Mouse (Mus musculus) hindbrain, embryonic 10.5 days (tissue): ENCODE results near the gene Bnip3. TPM values are rescaled to one million over a fixed set of nuclear protein-coding genes. Genes with fewer than 3 reads are reported as not detected.
A peak's percentile ranks its signal among the peaks of the same experiment; 100 is the strongest.

Experiments used
- DNase-seq: peaks from one replicate; pipeline ENCODE4 v3.0.0-alpha.2; 2017; ENCODE audit warnings: low spot score
- H3K27ac ChIP-seq: fragments of 300-500 bp; sonication (generic); 2 replicates; pipeline ENCODE4 v1.5.1; 2016; ENCODE audit warnings: mild to moderate bottlenecking, moderate library complexity
- H3K27me3 ChIP-seq: fragments of 300-500 bp; sonication (generic); 2 replicates; pipeline ENCODE4 v1.6.1; 2016; ENCODE audit warnings: mild to moderate bottlenecking; ENCODE audit not compliant: poor library complexity, insufficient read depth, severe bottlenecking
- H3K36me3 ChIP-seq: fragments of 300-500 bp; sonication (generic); 2 replicates; pipeline ENCODE4 v1.6.1; 2016; ENCODE audit warnings: mild to moderate bottlenecking, moderate library complexity
- H3K4me1 ChIP-seq: fragments of 300-500 bp; sonication (generic); replicated peaks from 2 replicates; pipeline ENCODE4 v1.6.1; 2016; ENCODE audit warnings: mild to moderate bottlenecking
- H3K4me3 ChIP-seq: fragments of 300-500 bp; sonication (generic); 2 replicates; pipeline ENCODE4 v1.5.1; 2016; ENCODE audit warnings: mild to moderate bottlenecking, moderate library complexity
- H3K9me3 ChIP-seq: fragments of 300-500 bp; sonication (generic); 2 replicates; pipeline ENCODE4 v1.6.1; 2016; ENCODE audit warnings: mild to moderate bottlenecking, moderate library complexity
- WGBS: fragments of 180-500 bp; shearing (Covaris S2); methylation state at CpG from one replicate; pipeline ENCODE4 v1.1.7; 2016; 5-methylcytosine and 5-hydroxymethylcytosine counted together
- polyA plus RNA-seq: library from polyadenylated mRNA; unstranded; fragments of >200 nt; fragmentation: Nextera tagmentation; extraction: Ambion mirVana; gene quantifications from 2 replicates; pipeline ENCODE4 v1.2.1, GENCODE M21; 2016

Bnip3 gene
- polyA plus RNA-seq, result 101 and 145 TPM in 2 replicates

GRCm38 (mm10) chr7:138909277-138910192 lies at the start of gene Bnip3:
Bnip3 (minus strand) TSS chr7:138909519.
- peak; percentile 95 for DNase-seq
- peak within 1 kb of the TSS; percentile 95 for H3K27ac ChIP-seq
- under 1% methylated on average over 66 of the region's 66 CpGs for WGBS
- H3K9me3 ChIP-seq, result no peaks in the 10 kb centered on the region
- H3K4me3 ChIP-seq, result peak within 1 kb of the TSS; percentile 78
- peaks cover 46% of the 10 kb centered on the region for H3K4me1 ChIP-seq
- H3K27me3 ChIP-seq, result peaks cover 15% of the 10 kb centered on the region
- peaks cover 3% of the 10 kb centered on the region for H3K36me3 ChIP-seq

- 0 out of 2 replicates have a peak, but pooled peaks cover 4% of the 10 kb centered on the region for H3K4me1 ChIP-seq
- H3K36me3 ChIP-seq, result no peaks in the 10 kb centered on the region
- H3K27me3 ChIP-seq, result no peaks in the 10 kb centered on the region
- DNase-seq, result no peak
- H3K9me3 ChIP-seq, result no peaks in the 10 kb centered on the region
- no peak overlapping the region for H3K4me3 ChIP-seq
- H3K27ac ChIP-seq, result no peak overlapping the region
- WGBS, result 86% methylated on average over 6 of the region's 6 CpGs
Observed at GRCm38 (mm10) chr7:138957106-138957505, 47.8 kb upstream of the Bnip3 start.

- Histone ChIP-seq H3K9me3 (no peaks in the 10 kb centered on the region), H3K27me3 (no peaks in the 10 kb centered on the region), H3K27ac (no peak overlapping the region), H3K36me3 (no peaks in the 10 kb centered on the region), H3K4me1 (no peaks in the 10 kb centered on the region), H3K4me3 (no peak overlapping the region)
- 84% methylated on average over 7 of the region's 7 CpGs for WGBS
- DNase-seq, result no peak
Observed at GRCm38 (mm10) chr7:138955787-138956186, 46.5 kb upstream of the Bnip3 start.

GRCm38 (mm10) chr7:138948309-138948708 lies 39.0 kb upstream of the Bnip3 start:
- no peak overlapping the region for H3K4me3 ChIP-seq
- H3K4me1 ChIP-seq, result no peaks in the 10 kb centered on the region
- 55% methylated on average over 8 of the region's 8 CpGs for WGBS
- H3K9me3 ChIP-seq, result no peaks in the 10 kb centered on the region
- no peaks in the 10 kb centered on the region for H3K36me3 ChIP-seq
- no peak overlapping the region for H3K27ac ChIP-seq
- DNase-seq, result no peak
- H3K27me3 ChIP-seq, result peaks cover 20% of the 10 kb centered on the region

GRCm38 (mm10) chr7:138947741-138948140 lies 38.4 kb upstream of the Bnip3 start:
- Histone ChIP-seq H3K27ac (no peak overlapping the region), H3K27me3 (peaks cover 26% of the 10 kb centered on the region), H3K36me3 (no peaks in the 10 kb centered on the region), H3K9me3 (no peaks in the 10 kb centered on the region), H3K4me3 (no peak overlapping the region), H3K4me1 (no peaks in the 10 kb centered on the region)
- no peak for DNase-seq
- 88% methylated on average over 8 of the region's 8 CpGs for WGBS

GRCm38 (mm10) chr7:138945668-138946067 lies 36.3 kb upstream of the Bnip3 start:
- peaks cover 7% of the 10 kb centered on the region for H3K4me1 ChIP-seq
- no peak overlapping the region for H3K27ac ChIP-seq
- no peak overlapping the region for H3K4me3 ChIP-seq
- H3K9me3 ChIP-seq, result no peaks in the 10 kb centered on the region
- 58% methylated on average over 3 of the region's 3 CpGs for WGBS
- H3K36me3 ChIP-seq, result no peaks in the 10 kb centered on the region
- H3K27me3 ChIP-seq, result peaks cover 47% of the 10 kb centered on the region
- DNase-seq, result no peak

GRCm38 (mm10) chr7:138942301-138942700 lies 33.0 kb upstream of the Bnip3 start:
- WGBS, result 83% methylated on average over 1 of the region's 1 CpGs
- H3K27me3 ChIP-seq, result peaks cover 77% of the 10 kb centered on the region

GRCm38 (mm10) chr7:138941571-138941970 lies 32.3 kb upstream of the Bnip3 start:
- Histone ChIP-seq H3K27ac (no peak overlapping the region), H3K4me3 (peak overlapping the region; percentile 59), H3K36me3 (no peaks in the 10 kb centered on the region), H3K4me1 (peaks cover 13% of the 10 kb centered on the region), H3K9me3 (no peaks in the 10 kb centered on the region), H3K27me3 (peaks cover 77% of the 10 kb centered on the region)
- no peak for DNase-seq
- WGBS, result 25% methylated on average over 5 of the region's 5 CpGs

More at GRCm38 (mm10) chr7:138942301-138942700, 33.0 kb upstream of the Bnip3 start:
- no peak for DNase-seq
- H3K4me3 ChIP-seq, result no peak overlapping the region
- H3K27ac ChIP-seq, result no peak overlapping the region
- no peaks in the 10 kb centered on the region for H3K36me3 ChIP-seq
- H3K9me3 ChIP-seq, result no peaks in the 10 kb centered on the region
- H3K4me1 ChIP-seq, result peaks cover 13% of the 10 kb centered on the region

- H3K4me3 ChIP-seq, result peak within 1 kb of the TSS; percentile 59
- H3K27ac ChIP-seq, result 0 out of 2 replicates have a peak within 1 kb of the TSS, but pooled peaks have one; percentile 29
- DNase-seq, result peak; percentile 42
- under 1% methylated on average over 78 of the region's 78 CpGs for WGBS
- H3K27me3 ChIP-seq, result peaks cover 80% of the 10 kb centered on the region
- 0 out of 2 replicates have a peak, but pooled peaks cover 2% of the 10 kb centered on the region for H3K9me3 ChIP-seq
- no peaks in the 10 kb centered on the region for H3K36me3 ChIP-seq
- H3K4me1 ChIP-seq, result peaks cover 13% of the 10 kb centered on the region
Observed at GRCm38 (mm10) chr7:138940612-138941461, 31.5 kb upstream of the Bnip3 start, which contains the start of gene Jakmip3. Jakmip3 (plus strand) TSS chr7:138940730.

- Histone ChIP-seq H3K9me3 (0 out of 2 replicates have a peak, but pooled peaks cover 2% of the 10 kb centered on the region), H3K4me1 (peaks cover 13% of the 10 kb centered on the region), H3K27me3 (peaks cover 75% of the 10 kb centered on the region), H3K4me3 (peak overlapping the region; percentile 59), H3K36me3 (no peaks in the 10 kb centered on the region), H3K27ac (no peak overlapping the region)
- no peak for DNase-seq
- WGBS, result 2% methylated on average over 17 of the region's 17 CpGs
Observed at GRCm38 (mm10) chr7:138940256-138940611, 30.9 kb upstream of the Bnip3 start.

GRCm38 (mm10) chr7:138938991-138939390 lies 29.7 kb upstream of the Bnip3 start:
- WGBS, result 77% methylated on average over 7 of the region's 7 CpGs
- Histone ChIP-seq H3K4me3 (no peak overlapping the region), H3K9me3 (0 out of 2 replicates have a peak, but pooled peaks cover 4% of the 10 kb centered on the region), H3K27me3 (peaks cover 66% of the 10 kb centered on the region), H3K4me1 (peaks cover 13% of the 10 kb centered on the region), H3K27ac (no peak overlapping the region), H3K36me3 (no peaks in the 10 kb centered on the region)
- DNase-seq, result no peak

- Histone ChIP-seq H3K9me3 (0 out of 2 replicates have a peak, but pooled peaks cover 4% of the 10 kb centered on the region), H3K36me3 (no peaks in the 10 kb centered on the region), H3K27ac (no peak overlapping the region), H3K4me1 (no peaks in the 10 kb centered on the region), H3K4me3 (no peak overlapping the region), H3K27me3 (peaks cover 22% of the 10 kb centered on the region)
- no peak for DNase-seq
- WGBS, result 95% methylated on average over 3 of the region's 3 CpGs
Observed at GRCm38 (mm10) chr7:138934523-138934922, 25.2 kb upstream of the Bnip3 start.
